Mouse (Mus musculus): ENCODE data around the gene Cyb5d1. TPM values are rescaled to one million over a fixed set of nuclear protein-coding genes. Genes with fewer than 3 reads are reported as not detected.

Gene Cyb5d1
- total and polyA plus RNA-seq, 3 experiments, result 19.9 to 32.1 (median 27.9) TPM

DNA sequence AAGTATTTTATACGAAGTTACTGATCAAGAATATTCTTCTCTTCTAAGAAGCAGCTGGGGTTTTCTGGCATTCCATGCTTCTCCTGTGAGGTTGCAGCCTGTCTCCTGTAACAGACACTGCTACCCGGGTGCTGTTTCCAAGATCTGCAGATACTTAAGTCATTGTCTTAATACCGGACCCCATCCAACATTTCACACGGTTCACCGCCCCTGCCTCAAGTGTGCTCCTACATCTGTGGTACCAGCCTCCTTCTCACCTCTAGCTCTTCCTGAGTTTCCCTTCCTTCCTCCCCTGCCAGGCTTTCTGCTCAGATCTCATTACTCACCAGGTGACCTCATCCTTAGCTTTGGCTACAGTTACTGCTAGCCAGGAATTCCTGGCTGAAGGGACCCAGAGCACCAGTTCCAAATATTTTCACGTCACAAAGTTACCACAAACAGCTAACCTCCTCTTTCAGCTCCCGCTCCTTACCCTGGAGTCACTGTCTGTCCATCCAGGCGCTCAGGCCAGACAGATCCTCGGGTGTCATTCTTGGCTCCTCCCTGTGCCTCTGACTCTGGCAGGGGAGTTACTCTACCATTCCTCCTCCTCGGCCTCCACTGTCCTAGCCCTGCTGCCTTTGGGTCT, 12.8 kb downstream of the Cyb5d1 start:
- 55% methylated on average over 10 of the region's 10 CpGs for WGBS

DNA sequence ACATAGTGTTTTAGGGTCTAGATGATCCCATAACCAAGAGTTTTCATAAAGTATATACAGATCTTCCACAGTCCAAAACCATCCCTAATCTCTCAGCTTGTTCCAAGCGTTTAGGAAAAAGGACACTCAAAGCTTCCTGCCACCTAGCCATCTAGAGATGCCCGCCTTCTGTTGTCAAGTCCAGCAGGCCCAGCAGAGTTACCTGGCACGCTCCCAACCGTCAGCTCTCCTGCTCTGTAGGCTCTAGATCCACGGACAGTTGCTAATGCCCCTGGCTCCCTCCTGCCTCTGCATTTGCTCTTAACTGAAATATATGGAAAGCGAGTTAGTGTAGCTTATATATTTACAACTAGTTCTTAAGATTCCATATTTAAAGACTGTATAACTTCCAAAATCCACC, 14.1 kb downstream of the Cyb5d1 start:
- H3K4me3 ChIP-seq, result no peak overlapping the region
- no peaks in the 10 kb centered on the region for H3K79me2 ChIP-seq (replicated peaks; ENCODE audit: control insufficient read depth, insufficient read depth, low read length)
- H3K27me3 ChIP-seq (ENCODE audit: control insufficient read depth, insufficient read depth, low read length), result no peaks in the 10 kb centered on the region
- WGBS, result 67% methylated on average over 6 of the region's 6 CpGs
- intact Hi-C loops (cut with DNase I), result loop anchor here (5.0 kb wide), 1 partner anchor 184 kb away; the partner anchor contains the start of gene Alox8
- TF ChIP-seq EP300 (IDR thresholded peaks at IDR 0.05; ENCODE audit: insufficient read depth, low read depth, low read length) (no peak), CTCF (IDR thresholded peaks at IDR 0.05) (no peak), POLR2A (IDR thresholded peaks at IDR 0.05; ENCODE audit: insufficient read depth, low read depth, low read length) (no peak)
- no peak overlapping the region for H3K9ac ChIP-seq (ENCODE audit: low read depth, low read length)
- H3K4me1 ChIP-seq (ENCODE audit: control insufficient read depth, insufficient read depth, low read length), result no peaks in the 10 kb centered on the region
- no peaks in the 10 kb centered on the region for H3K36me3 ChIP-seq (ENCODE audit: control insufficient read depth, insufficient read depth, low read length)
- H3K27ac ChIP-seq, result no peak overlapping the region
- DNase-seq, result no peak

More for the DNA sequence above, 12.8 kb downstream of the Cyb5d1 start:
- no peak overlapping the region for H3K27ac ChIP-seq
- no peaks in the 10 kb centered on the region for H3K79me2 ChIP-seq (replicated peaks; ENCODE audit: control insufficient read depth, insufficient read depth, low read length)
- intact Hi-C loops (cut with DNase I), result loop anchor here (5.0 kb wide), 1 partner anchor 185 kb away; the partner anchor contains the start of gene Alox8
- no peak overlapping the region for H3K9ac ChIP-seq (ENCODE audit: low read depth, low read length)
- H3K4me1 ChIP-seq (ENCODE audit: control insufficient read depth, insufficient read depth, low read length), result no peaks in the 10 kb centered on the region
- H3K36me3 ChIP-seq (ENCODE audit: control insufficient read depth, insufficient read depth, low read length), result no peaks in the 10 kb centered on the region
- no peaks in the 10 kb centered on the region for H3K27me3 ChIP-seq (ENCODE audit: control insufficient read depth, insufficient read depth, low read length)
- DNase-seq, result no peak
- no peak overlapping the region for H3K4me3 ChIP-seq
- TF ChIP-seq EP300 (IDR thresholded peaks at IDR 0.05; ENCODE audit: insufficient read depth, low read depth, low read length) (no peak), CTCF (IDR thresholded peaks at IDR 0.05) (no peak), POLR2A (IDR thresholded peaks at IDR 0.05; ENCODE audit: insufficient read depth, low read depth, low read length) (no peak)

DNA sequence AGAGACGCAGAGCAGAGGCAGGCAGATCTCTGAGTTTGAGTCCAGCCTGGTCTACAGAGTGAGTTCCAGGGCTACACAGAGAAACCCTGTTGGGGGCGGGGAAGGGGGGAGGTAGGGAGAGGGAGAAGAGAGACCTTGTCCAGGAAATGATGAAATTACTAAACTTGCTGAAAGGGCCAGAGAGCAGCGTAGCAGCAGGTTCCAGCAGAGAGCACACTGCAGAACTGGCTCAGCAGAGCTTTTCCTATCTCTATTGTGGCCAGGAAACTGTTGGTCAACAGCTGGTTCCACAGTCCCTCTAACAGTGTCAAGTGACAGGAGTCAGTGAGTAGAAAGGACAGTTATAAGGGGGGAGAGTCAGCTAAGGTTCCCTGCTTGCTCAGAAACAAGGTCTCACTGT, 15.8 kb downstream of the Cyb5d1 start:
- intact Hi-C loops (cut with DNase I), result no loop called here
- Histone ChIP-seq H3K36me3 (ENCODE audit: control insufficient read depth, insufficient read depth, low read length) (no peaks in the 10 kb centered on the region), H3K4me1 (ENCODE audit: control insufficient read depth, insufficient read depth, low read length) (no peaks in the 10 kb centered on the region), H3K9ac (ENCODE audit: low read depth, low read length) (no peak overlapping the region), H3K79me2 (replicated peaks; ENCODE audit: control insufficient read depth, insufficient read depth, low read length) (no peaks in the 10 kb centered on the region), H3K4me3 (no peak overlapping the region), H3K27me3 (ENCODE audit: control insufficient read depth, insufficient read depth, low read length) (no peaks in the 10 kb centered on the region), H3K27ac (no peak overlapping the region)
- DNase-seq, result no peak
- TF ChIP-seq POLR2A (IDR thresholded peaks at IDR 0.05; ENCODE audit: insufficient read depth, low read depth, low read length), result no peak
- TF ChIP-seq EP300 (IDR thresholded peaks at IDR 0.05; ENCODE audit: insufficient read depth, low read depth, low read length), result no peak
- no peak for TF ChIP-seq CTCF (IDR thresholded peaks at IDR 0.05)
- 76% methylated on average over 3 of the region's 3 CpGs for WGBS

DNA sequence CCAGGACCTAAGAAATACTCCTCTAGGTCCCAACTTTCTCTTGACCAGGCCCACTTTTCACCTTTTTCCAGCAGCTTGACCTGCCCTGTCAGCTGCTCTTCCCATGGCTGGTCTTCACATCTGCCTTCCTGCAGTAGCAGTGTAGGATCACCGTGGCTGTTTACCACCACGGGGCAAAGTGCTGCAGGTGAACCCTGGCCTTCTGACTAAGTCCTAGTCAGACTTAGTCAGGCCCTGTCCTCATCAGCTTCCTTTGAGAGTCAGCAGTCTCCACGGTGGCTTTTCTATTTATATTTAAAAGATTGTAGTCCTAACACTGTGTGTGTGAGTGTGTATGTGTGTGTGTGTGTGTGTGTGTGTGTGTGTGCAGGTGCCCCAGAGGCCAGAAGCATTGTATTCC, 17.7 kb downstream of the Cyb5d1 start:
- DNase-seq, result no peak
- intact Hi-C loops (cut with DNase I), result no loop called here
- 50% methylated on average over 3 of the region's 3 CpGs for WGBS

DNA sequence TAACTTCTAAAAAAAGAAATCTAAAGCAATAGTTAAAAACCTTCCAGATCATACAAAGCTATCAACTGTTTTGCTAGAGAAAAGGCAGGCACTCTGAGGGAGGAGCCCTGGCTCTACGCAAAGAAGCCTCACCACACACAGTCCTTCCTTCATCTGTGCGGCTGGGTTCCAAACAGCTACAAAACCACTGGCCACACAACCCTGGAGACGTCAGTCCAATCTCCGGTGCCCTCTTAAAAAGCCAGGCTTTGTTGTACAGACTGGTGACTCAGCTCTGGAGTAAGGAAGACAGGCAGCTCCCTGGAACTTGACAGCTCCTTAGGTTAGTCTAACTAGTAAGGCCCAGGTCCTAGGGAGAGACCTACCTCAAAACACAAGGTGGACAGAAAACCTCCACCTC, 19.8 kb downstream of the Cyb5d1 start:
- Histone ChIP-seq H3K4me1 (ENCODE audit: control insufficient read depth, insufficient read depth, low read length) (no peaks in the 10 kb centered on the region), H3K27ac (no peak overlapping the region), H3K9ac (ENCODE audit: low read depth, low read length) (no peak overlapping the region), H3K27me3 (ENCODE audit: control insufficient read depth, insufficient read depth, low read length) (no peaks in the 10 kb centered on the region), H3K4me3 (no peak overlapping the region), H3K79me2 (replicated peaks; ENCODE audit: control insufficient read depth, insufficient read depth, low read length) (no peaks in the 10 kb centered on the region), H3K36me3 (ENCODE audit: control insufficient read depth, insufficient read depth, low read length) (no peaks in the 10 kb centered on the region)
- TF ChIP-seq POLR2A (IDR thresholded peaks at IDR 0.05; ENCODE audit: insufficient read depth, low read depth, low read length) (no peak), CTCF (IDR thresholded peaks at IDR 0.05) (no peak), EP300 (IDR thresholded peaks at IDR 0.05; ENCODE audit: insufficient read depth, low read depth, low read length) (no peak)
- DNase-seq, result no peak
- WGBS, result 91% methylated on average over 4 of the region's 4 CpGs
- intact Hi-C loops (cut with DNase I), result no loop called here

More for the DNA sequence above, 17.7 kb downstream of the Cyb5d1 start:
- Histone ChIP-seq H3K4me3 (no peak overlapping the region), H3K36me3 (ENCODE audit: control insufficient read depth, insufficient read depth, low read length) (no peaks in the 10 kb centered on the region), H3K27me3 (ENCODE audit: control insufficient read depth, insufficient read depth, low read length) (no peaks in the 10 kb centered on the region), H3K79me2 (replicated peaks; ENCODE audit: control insufficient read depth, insufficient read depth, low read length) (no peaks in the 10 kb centered on the region), H3K9ac (ENCODE audit: low read depth, low read length) (no peak overlapping the region), H3K4me1 (ENCODE audit: control insufficient read depth, insufficient read depth, low read length) (no peaks in the 10 kb centered on the region), H3K27ac (no peak overlapping the region)
- TF ChIP-seq POLR2A (IDR thresholded peaks at IDR 0.05; ENCODE audit: insufficient read depth, low read depth, low read length), result no peak
- no peak for TF ChIP-seq CTCF (IDR thresholded peaks at IDR 0.05)
- no peak for TF ChIP-seq EP300 (IDR thresholded peaks at IDR 0.05; ENCODE audit: insufficient read depth, low read depth, low read length)

DNA sequence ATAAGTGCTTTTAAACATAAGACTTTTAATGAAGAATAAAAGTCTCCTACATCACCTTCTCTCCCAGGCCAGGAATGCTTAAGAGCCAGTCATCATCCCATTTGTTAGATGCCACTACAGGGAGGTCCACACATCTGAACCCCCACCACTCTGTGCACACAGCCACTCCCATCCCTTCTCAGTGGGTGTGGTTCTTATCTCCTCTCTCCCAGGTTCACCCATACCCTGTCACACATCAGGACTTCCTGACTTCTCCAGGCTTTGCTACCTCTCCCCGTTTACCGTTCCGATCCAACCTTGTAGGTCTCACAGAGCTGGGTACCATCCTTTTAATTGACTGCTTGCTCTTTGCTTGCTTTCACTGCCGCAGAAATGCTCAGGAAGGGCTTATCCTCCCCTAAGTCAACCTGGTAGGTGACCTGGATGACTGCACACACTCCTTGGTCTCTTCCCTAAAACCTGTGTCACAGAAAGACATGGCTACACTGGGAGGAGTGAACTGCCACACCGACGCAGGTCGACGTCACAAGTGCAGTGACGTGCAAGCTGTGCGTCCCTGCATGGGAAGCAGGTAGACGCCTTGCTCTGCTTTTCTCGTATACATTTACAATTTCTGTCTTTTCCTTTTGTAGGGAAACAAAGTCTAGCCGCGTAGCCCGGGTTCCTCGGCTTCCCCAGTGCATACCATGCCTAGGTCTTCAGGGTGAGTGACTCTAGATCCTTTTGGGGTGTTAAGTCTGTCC, 22.0 kb downstream of the Cyb5d1 start:
- Histone ChIP-seq H3K27me3 (ENCODE audit: control insufficient read depth, insufficient read depth, low read length) (no peaks in the 10 kb centered on the region), H3K27ac (no peak overlapping the region), H3K4me3 (no peak overlapping the region), H3K79me2 (replicated peaks; ENCODE audit: control insufficient read depth, insufficient read depth, low read length) (no peaks in the 10 kb centered on the region), H3K36me3 (ENCODE audit: control insufficient read depth, insufficient read depth, low read length) (no peaks in the 10 kb centered on the region), H3K4me1 (ENCODE audit: control insufficient read depth, insufficient read depth, low read length) (no peaks in the 10 kb centered on the region), H3K9ac (ENCODE audit: low read depth, low read length) (no peak overlapping the region)
- intact Hi-C loops (cut with DNase I), result no loop called here
- 91% methylated on average over 16 of the region's 16 CpGs for WGBS
- TF ChIP-seq EP300 (IDR thresholded peaks at IDR 0.05; ENCODE audit: insufficient read depth, low read depth, low read length) (no peak), CTCF (IDR thresholded peaks at IDR 0.05) (no peak), POLR2A (IDR thresholded peaks at IDR 0.05; ENCODE audit: insufficient read depth, low read depth, low read length) (no peak)
- DNase-seq, result no peak

Data from heart, adult 2 months (tissue).